Mouse (Mus musculus) layer of hippocampus, adult 2 months (tissue): ENCODE results near the gene Rin3. TPM values are rescaled to one million over a fixed set of nuclear protein-coding genes. Genes with fewer than 3 reads are reported as not detected.
A peak's percentile ranks its signal among the peaks of the same experiment; 100 is the strongest.

Source experiments
- DNase-seq, 2 experiments: peaks; one replicate each; pipeline ENCODE4 v3.0.0; 2022; ENCODE audit warnings: low spot score in 2 of 2
- H3K27ac ChIP-seq: fragments of 200-600 bp; 2 replicates; pipeline ENCODE4 v1.8.1; 2022
- H3K4me3 ChIP-seq: fragments of 200-600 bp; 2 replicates; pipeline ENCODE4 v1.8.1; 2022; ENCODE audit warnings: mild to moderate bottlenecking
- CTCF ChIP-seq: fragments of 200-600 bp; conservative IDR thresholded peaks from 2 replicates; pipeline ENCODE4 v1.8.1; 2022; ENCODE audit warnings: antibody characterized with exemption, mild to moderate bottlenecking, moderate library complexity
- total RNA-seq, 2 experiments: library from RNA; stranded (reverse); gene quantifications; 2 replicates each; pipeline ENCODE4 v1.2.3; 2021

Rin3 gene
- total RNA-seq, 2 experiments from 2014 or later = 3.2 to 4.3 TPM

DNA sequence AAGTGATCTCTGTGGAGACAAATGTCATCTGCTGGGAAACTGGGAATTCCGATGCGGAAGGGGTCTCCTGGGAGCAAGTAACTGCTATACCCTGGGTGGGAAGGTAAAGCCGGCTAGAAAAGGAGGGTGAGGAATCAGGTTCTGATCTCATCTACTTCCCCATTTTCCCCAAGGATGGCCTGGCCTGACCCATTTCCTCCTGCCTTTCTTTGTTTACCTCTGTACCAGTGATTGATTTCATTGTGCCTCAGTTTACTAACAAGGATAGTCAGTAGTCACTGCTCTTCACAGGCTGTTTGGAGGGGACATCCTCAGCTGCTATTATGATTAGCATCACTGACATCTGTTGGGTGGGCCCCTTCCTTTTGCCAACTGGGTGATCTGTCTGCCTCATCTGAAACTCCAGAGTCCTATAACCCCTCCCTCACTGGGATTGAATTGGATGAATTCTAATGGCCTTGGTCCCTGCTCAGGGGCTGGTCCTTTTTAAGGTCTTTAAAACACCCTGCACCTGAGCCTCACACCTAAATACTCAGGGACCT, 1.8 kb downstream of the Rin3 start:
- TF ChIP-seq CTCF = no peak
- no peak overlapping the region for H3K27ac ChIP-seq
- H3K4me3 ChIP-seq = peak overlapping the region; percentile 52; the same call in 1 of the 2 replicates
- DNase-seq = no peak

DNA sequence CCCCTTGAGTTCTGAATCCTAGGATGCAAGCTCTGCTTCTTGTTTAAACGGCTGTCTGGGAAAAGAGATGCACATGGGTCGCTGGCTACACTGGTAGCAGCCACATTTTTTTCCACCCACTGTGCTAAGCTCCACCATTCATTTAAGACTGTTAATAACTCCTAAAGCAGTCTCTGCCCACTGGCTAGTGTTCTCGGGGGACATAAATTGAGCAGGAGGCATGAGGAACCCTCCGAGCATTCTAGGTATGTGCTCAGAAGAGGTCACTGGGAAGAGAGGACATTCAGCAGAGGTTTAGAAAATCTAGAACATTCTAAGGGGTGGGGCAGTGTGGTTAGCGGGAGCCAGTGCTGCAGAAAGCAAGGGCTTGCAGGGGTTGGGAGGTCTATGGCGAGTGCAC, 2.5 kb downstream of the Rin3 start:
- TF ChIP-seq CTCF = no peak
- Histone ChIP-seq H3K27ac (no peak overlapping the region), H3K4me3 (no peak overlapping the region)
- no peak for DNase-seq

DNA sequence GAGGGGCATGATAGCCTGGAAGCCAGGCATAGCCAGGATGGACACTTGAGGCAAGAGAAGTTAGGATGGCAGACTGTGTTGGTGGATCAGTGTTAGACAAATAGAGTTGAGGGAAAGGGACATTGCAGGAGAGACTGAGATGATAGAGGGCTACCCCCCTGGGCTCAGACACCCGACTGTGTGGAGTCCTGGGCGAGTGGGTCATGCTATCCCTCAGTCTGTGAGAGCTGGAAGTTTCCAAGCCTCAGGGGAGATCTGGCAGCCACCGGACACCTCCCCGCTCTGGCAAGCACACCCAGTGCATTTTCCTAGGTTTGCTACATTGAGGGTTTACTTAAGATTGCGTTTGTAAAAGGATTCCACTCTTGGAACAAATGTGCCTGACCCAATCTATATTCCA, 2.9 kb downstream of the Rin3 start:
- DNase-seq = no peak
- Histone ChIP-seq H3K4me3 (no peak overlapping the region), H3K27ac (no peak overlapping the region)
- TF ChIP-seq CTCF = no peak

DNA sequence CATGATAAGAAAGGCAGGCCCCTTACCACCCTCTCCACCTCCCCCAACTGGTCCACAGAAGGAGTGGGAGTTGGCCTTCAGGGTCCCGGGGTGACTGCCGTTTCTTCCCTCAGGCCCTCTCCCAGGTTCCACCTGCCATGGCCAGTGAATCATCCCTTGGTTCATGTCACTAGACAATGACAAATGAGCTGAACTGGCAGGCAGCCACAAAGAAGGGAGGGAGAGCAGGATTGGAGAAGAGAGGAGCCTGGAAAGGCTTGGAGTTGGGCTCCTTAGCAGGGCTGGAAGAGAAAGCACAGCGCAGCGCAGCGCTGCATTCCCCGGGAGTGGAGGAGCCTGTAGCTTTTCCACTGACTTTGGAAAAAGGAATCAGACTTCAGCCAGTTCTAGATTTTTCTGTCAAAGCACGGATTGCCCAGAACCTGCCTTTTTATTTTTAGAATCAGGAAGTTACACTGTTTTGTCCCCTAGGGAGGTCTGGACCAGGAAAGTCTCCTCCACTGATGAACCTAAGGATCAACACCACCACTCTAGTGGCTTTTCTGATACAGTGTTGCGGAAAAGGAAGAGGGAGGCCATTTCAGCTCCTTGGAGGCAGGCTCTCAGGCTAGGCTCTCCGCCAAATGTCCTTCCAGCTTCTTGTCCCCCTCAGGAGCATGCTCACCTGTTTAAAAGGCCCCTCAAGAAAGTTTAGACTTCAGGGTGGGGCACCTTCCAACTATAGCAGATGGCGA, 4.0 kb downstream of the Rin3 start:
- TF ChIP-seq CTCF = no peak
- H3K27ac ChIP-seq = no peak overlapping the region
- no peak for DNase-seq
- no peak overlapping the region for H3K4me3 ChIP-seq

DNA sequence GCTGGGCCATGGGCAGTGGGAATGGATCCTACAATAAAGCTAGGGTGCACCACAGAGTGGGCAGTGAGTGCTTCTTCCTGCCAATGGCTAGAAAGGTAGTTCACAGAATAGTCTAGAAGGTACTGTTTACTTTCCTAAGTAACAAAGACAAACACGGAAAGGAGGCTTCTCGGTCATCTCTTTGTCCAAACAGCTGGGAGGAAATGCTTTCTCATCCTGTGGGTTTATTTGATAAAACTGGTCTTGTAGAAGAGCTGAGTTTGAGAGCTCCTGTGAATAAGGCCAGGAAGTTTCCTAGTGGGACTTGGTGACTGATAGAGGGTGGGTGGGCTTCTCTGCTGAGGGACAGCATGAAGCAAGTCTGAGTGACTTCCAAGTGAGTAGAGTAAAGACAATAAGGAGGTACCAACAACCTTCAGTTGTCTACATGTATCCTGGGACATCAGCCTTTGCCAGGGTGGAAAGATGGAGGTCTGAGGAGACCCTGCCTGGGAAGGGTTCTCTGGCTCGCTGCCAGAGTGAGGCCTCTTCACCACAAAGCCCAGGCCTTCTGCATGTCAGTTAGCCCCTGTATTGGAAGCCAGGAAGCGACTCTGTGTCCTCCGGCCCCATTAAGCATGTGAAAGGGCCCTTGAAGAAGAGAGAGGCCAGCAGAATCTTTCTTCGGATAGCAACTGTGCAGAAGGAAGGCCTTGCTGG, 5.2 kb downstream of the Rin3 start:
- H3K4me3 ChIP-seq = no peak overlapping the region
- H3K27ac ChIP-seq = no peak overlapping the region
- TF ChIP-seq CTCF = no peak
- no peak for DNase-seq

GRCm38 (mm10) chr12:102288846-102289245, 6.0 kb downstream of the Rin3 start:
- TF ChIP-seq CTCF = no peak
- DNase-seq = no peak
- Histone ChIP-seq H3K27ac (no peak overlapping the region), H3K4me3 (no peak overlapping the region)

GRCm38 (mm10) chr12:102289568-102289967, 6.7 kb downstream of the Rin3 start:
- no peak for TF ChIP-seq CTCF
- DNase-seq = no peak
- Histone ChIP-seq H3K4me3 (no peak overlapping the region), H3K27ac (no peak overlapping the region)

- Histone ChIP-seq H3K27ac (no peak overlapping the region), H3K4me3 (no peak overlapping the region)
- no peak for DNase-seq
- no peak for TF ChIP-seq CTCF
These were observed 7.8 kb downstream of the Rin3 start for GRCm38 (mm10) chr12:102290662-102291061.

DNA sequence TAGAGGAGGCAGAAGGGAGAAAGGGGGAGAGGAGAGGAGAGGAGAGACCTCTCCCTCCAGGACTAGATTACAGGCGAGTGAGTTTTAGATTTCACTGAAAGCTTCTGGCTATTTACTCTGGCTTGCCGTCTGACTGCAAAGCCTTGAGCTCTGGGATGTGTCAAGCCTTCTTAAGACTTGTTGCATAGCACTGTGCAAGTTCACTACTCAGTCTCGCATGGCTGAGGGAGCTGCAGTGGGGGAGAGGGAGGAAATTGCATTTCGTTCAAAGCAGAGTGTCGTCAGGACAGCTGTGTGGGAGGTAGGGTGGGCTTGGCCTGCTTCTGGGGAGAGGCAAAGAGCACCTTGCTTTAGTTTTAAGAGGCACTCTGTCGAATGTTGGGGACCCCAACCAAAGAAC, 8.8 kb downstream of the Rin3 start:
- no peak for DNase-seq
- TF ChIP-seq CTCF = no peak
- Histone ChIP-seq H3K27ac (no peak overlapping the region), H3K4me3 (no peak overlapping the region)

DNA sequence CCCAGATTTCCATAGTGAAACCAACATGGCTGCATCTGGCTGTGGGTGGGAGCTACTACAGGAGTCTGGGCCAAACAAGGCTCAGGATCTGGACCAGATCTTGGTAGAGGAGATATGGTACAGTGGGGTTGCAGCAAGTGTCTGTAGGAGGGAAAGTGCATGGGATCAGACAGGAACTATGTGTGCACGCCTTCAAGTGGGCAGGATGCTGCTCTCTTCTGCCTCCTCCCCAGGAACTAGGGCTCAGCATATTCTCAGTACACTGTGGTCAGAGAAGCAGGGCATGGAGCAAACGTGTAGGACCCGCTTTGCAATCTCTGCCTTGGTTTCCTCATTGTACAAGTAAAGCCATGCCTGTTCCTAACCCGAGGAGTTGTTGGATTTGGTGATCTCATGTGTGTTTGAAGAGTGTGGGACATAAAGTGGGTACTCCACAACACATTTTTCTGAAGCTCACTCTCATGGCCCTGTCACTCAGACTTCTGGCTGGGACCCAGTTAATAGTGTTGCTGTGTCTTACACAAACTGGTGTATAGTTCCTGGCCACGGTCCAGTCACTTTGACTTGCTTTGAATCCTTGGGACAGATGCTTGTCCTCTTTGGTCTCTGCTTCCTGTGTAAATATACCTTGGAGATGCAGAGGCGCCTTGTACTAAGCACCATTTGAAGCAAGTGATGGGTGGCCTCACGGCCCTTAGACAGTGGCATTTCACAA, 9.8 kb downstream of the Rin3 start:
- no peak overlapping the region for H3K27ac ChIP-seq
- TF ChIP-seq CTCF = no peak
- DNase-seq = no peak
- no peak overlapping the region for H3K4me3 ChIP-seq

- DNase-seq = no peak
- Histone ChIP-seq H3K4me3 (no peak overlapping the region), H3K27ac (no peak overlapping the region)
- TF ChIP-seq CTCF = no peak
These were observed 11.8 kb downstream of the Rin3 start for GRCm38 (mm10) chr12:102294634-102295033.

DNA sequence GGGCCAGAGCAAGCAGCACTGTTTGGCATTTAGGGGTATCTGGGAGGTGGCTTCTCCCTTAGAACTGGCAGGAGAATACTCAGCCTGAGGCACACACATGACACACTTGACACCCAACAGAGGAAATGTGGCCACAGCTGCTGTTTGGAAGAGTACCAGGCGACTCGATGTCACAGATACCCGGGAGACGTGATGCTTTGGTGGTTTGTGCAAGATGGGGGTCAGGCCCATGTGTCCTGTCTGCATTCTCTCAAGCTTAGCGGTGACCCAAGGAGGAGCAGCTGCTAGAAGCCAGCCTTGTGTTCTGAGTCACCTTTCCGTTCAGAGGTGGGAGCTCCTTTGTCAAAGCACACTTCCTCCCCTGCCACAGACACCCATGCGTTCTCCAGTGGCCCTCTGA, 12.4 kb downstream of the Rin3 start:
- Histone ChIP-seq H3K4me3 (no peak overlapping the region), H3K27ac (no peak overlapping the region)
- no peak for TF ChIP-seq CTCF
- no peak for DNase-seq

GRCm38 (mm10) chr12:102295662-102296061, 12.8 kb downstream of the Rin3 start:
- TF ChIP-seq CTCF = no peak
- no peak for DNase-seq
- Histone ChIP-seq H3K27ac (no peak overlapping the region), H3K4me3 (no peak overlapping the region)

GRCm38 (mm10) chr12:102296361-102296760, 13.5 kb downstream of the Rin3 start:
- no peak overlapping the region for H3K27ac ChIP-seq
- H3K4me3 ChIP-seq = no peak overlapping the region
- no peak for DNase-seq
- no peak for TF ChIP-seq CTCF
